Mouse (Mus musculus) skeletal muscle tissue, adult 2 months (tissue): ENCODE measurements around the gene Pclaf.
A peak's percentile ranks its signal among the peaks of the same experiment; 100 is the strongest.

ENCODE experiments used
- DNase-seq: peaks from one replicate; pipeline ENCODE4 v3.0.0-alpha.2; 2012; ENCODE audit warnings: low read depth, low spot score

Gene Pclaf

DNA sequence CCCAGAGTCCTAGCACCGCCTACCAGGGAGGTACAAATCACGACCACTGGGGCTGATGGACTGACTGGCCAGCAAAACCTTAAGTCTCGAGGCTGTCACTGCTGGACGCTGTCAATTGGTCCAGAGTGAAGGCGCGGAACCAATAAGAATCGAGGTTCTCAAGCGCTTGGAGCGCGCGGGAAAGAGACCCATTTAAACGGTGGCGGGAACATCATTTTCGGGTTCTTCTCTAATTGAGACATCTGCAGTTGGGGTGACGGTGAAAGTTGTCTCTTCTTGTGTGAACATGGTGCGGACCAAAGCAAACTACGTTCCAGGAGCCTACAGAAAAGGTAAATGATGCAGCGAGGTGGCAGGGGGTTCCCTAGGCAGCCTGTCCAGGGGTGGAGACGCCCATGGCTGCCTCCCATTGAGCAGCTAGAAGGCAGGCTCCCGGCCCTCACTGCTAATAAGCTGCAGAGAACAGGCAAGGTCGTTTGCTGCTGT lies at the start of gene Pclaf:
Gene Pclaf, plus strand, starts transcription at position 95 of the 486 bp plus-strand sequence.
- peak; percentile 60 for DNase-seq

GRCm38 (mm10) chr9:65844421-65845165 lies 45.4 kb upstream of the Pclaf start:
- peak; percentile 11 for DNase-seq

GRCm38 (mm10) chr9:65848154-65848553 lies 41.9 kb upstream of the Pclaf start:
- no peak for DNase-seq

DNA sequence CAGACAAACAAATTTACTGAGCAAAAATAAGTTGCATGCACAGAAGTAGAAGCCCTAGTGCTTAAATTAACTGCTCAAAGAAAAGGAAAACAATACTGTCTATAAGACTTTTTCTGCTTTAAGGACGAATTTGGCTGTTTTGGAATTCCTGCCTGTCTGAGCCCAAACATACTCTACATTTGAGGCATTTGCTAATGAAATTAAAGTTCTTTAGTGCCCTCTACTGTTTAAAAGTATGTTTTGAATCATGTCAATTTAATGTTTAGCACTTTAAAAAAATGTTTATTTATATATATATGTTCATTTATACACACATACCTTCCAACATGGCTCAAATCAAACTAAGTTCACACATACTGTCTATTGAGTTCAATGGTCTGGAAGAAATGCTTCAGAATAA lies 39.8 kb upstream of the Pclaf start:
- DNase-seq, result no peak

DNA sequence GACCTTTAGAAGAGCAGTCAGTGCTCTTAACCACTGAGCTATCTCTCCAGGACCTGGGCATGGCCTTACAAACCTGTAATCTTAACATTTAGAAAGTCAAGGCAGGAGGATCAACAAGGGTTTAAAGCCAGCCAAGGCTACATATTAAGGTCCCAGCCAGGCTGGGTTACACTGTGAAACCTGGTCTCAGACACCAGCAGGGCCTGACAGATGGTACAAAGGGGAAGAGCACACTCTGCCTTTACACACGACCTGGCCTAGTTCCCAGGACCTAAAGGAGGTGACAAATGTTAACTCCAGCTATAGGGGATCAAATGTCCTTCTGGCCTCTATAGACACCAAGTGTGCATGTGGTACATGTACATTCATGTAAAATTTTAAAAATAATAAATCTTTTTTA lies 30.4 kb upstream of the Pclaf start:
- DNase-seq, result no peak

DNA sequence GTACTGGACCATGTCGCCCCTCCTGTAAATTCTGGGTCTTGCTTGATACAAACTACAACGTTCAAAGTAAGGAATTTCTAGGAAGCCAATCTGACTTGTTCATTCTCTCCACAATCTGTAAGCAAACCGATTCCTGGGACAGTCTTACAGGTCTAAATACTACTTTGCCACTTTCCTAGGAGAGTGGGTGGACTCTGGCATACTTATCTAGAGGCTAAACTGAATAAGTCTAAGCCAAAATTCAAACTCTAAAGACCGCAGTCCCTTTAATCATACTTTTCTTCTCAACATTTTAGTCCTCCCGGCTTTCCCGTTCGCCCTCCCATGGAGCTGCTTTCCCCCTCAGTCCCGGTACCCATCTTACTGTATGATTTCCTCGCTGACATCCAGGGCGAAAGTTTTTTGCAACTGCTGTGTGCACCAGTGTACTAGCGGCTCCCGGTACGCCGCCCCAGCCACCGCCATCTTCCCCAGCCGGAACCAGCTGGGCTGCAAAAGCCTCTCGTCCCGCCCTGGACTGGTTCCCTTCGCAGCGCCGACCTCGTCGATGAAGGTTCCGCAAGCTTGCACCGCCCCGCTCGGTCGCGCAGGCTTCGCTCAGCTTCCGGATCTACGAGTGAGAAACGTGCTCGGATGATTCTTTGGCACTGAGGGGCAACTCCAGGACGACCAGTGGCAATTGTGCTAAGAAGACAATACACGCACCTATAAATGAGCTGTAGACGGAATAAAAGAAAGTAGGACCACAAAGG lies 5.3 kb upstream of the Pclaf start:
- DNase-seq, result peak; percentile 83

- DNase-seq, result no peak
Measured at GRCm38 (mm10) chr9:65891126-65891525, 1.1 kb downstream of the Pclaf start.

DNA sequence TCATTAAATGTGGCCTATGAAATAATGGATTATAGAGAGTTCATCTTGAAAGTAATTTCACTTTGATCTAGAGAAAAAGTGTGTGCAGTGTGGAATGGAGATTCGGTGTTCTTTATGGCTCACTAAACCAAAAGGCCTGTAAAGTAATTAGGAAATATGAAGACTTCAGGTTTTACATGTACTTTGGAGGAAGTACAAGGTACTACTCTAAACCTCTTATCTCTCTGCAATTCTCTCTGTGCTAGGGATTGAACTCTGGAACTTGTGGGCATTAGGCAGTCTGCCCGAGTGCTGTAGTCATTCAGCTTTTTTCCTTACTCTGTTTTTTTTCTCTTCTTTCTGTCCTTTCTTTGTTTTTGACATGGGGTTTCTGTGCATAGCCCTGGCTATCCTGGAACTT lies 6.9 kb downstream of the Pclaf start:
- no peak for DNase-seq

DNA sequence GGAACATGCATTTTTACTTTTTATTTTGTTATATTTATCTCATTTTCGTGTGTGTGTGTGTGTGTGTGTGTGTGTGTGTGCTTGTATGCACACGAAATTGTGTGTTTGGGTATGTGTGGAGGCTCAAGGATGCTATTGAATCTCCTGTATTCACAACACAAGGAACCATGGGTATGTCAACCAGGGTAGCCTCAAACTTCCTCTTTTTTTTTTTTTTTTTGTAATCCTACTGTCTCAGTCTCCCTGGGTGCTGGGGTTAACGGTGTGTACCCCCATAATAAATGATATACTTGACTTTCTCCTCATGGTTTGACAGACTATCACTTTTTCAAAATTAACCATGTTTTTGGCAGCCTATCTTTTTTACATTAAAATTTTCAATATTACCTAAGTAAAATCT lies 12.8 kb downstream of the Pclaf start:
- DNase-seq, result no peak

- DNase-seq, result no peak
Measured at GRCm38 (mm10) chr9:65903419-65903818, 13.4 kb downstream of the Pclaf start.

- DNase-seq, result peak; percentile 96
Measured at GRCm38 (mm10) chr9:65908394-65909300, 18.6 kb downstream of the Pclaf start, which contains the start of the genes Trip4 and Csnk1g1. Gene Trip4, minus strand, starts transcription at chr9:65908794. Gene Csnk1g1, plus strand, starts transcription at chr9:65908924.

DNA sequence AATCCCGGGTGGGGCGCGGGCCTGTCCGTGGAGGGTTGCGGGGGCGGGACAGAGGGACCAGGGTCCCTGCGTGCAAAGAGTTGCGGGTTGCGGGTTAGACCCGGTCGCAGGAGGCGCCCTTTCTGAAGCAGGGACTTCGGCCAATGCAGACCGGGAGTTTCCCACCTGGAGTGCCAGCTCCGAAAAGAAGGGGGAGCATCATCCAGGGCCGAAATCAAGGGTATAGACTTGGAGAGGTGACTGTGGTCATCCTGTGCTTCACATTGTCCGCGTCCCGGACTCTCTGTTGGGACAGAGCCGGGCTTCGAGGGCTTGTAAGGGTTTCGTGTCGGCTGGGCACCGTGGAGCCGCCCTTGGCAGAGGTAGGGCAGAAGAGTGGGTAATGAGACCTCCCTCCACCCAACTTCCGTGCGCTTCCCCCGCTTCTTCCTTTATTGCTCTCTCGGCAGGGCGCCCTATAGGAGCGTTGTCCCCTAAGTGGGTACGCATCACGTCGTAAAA lies 19.3 kb downstream of the Pclaf start:
- DNase-seq, result peak; percentile 13

GRCm38 (mm10) chr9:65909837-65910236 lies 19.8 kb downstream of the Pclaf start:
- no peak for DNase-seq

GRCm38 (mm10) chr9:65913976-65914375 lies 23.9 kb downstream of the Pclaf start:
- no peak for DNase-seq

- no peak for DNase-seq
Measured at GRCm38 (mm10) chr9:65917015-65917414, 27.0 kb downstream of the Pclaf start.

- no peak for DNase-seq
Measured at GRCm38 (mm10) chr9:65928456-65928855, 38.4 kb downstream of the Pclaf start.

GRCm38 (mm10) chr9:65929826-65930225 lies 39.8 kb downstream of the Pclaf start:
- DNase-seq, result no peak

GRCm38 (mm10) chr9:65937566-65937965 lies 47.5 kb downstream of the Pclaf start:
- no peak for DNase-seq

DNA sequence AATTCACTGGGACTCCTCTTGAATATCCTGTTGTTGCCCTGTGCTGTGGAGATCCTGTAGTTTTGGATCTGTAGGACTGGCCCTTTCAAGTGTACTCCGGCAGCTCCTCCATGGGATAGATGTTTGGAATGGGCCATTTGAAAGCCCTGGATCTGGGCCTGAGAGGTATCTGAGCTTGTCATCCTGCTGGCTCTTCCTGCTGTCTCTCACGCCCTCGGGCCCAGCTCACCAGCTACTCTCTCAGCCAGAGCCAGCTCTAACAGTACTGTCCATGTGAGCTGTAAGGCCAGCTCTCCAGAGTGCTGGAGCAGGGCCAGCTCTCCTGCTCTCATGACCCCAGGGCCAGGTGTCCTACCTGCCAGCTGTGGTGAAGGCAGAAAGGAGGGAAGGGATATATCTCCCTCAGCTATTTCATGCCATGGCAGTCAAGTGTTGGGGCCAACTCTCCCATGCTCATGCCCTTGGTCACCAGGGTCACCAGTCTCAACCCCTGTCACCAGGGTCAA lies 61.1 kb downstream of the Pclaf start:
- DNase-seq, result no peak
